Mouse (Mus musculus): ENCODE data around the gene Atg10. TPM values are rescaled to one million over a fixed set of nuclear protein-coding genes. Genes with fewer than 3 reads are reported as not detected.

Gene Atg10
- polyA plus RNA-seq, 1 experiment from 2014 or later: 7.9 TPM

GRCm38 (mm10) chr13:91221696-91222095, 2.1 kb downstream of the Atg10 start:
- Histone ChIP-seq H3K4me2 (no peak overlapping the region), H3K36me3 (ENCODE audit: control insufficient read depth, insufficient read depth, low read length) (no peaks in the 10 kb centered on the region), H3K4me3 (ENCODE audit: low read depth, low read length) (no peak overlapping the region), H3K27me3 (replicated peaks; ENCODE audit: control insufficient read depth, insufficient read depth, low read length) (no peaks in the 10 kb centered on the region), H3K27ac (ENCODE audit: low read depth, low read length) (no peak overlapping the region), H3K4me1 (replicated peaks; ENCODE audit: control insufficient read depth, insufficient read depth, low read length) (peaks cover 6% of the 10 kb centered on the region), H3K9me3 (ENCODE audit: control insufficient read depth, low read length) (no peaks in the 10 kb centered on the region), H3K9ac (ENCODE audit: low read depth, low read length) (no peak overlapping the region)
- DNase-seq (ENCODE audit: low spot score): no peak
- WGBS: 68% methylated on average over 4 of the region's 4 CpGs
- ATAC-seq (replicated peaks; ENCODE audit: low FRiP score): no peak

DNA sequence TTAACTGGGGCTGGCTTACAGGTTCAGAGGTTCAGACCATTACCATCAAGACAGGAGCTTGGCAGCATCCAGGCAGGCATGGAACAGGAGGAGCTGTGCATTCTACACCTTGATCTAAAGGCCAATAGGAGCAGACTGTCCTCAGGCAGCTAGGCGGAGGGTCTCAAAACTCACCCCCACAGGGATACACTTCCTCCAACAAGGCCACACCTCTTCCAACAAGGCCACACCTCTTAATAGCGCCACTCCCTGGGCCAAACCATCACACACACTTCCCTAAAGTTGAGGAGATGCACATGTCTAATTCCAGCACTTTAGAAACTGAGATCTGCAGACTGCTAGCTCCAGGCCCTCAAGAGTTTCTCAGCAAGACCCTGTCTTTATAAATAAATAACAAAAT, 6.1 kb downstream of the Atg10 start:
- WGBS: 74% methylated on average over 2 of the region's 2 CpGs
- Histone ChIP-seq H3K9me3 (ENCODE audit: control insufficient read depth, low read length) (no peaks in the 10 kb centered on the region), H3K9ac (ENCODE audit: low read depth, low read length) (no peak overlapping the region), H3K36me3 (ENCODE audit: control insufficient read depth, insufficient read depth, low read length) (no peaks in the 10 kb centered on the region), H3K4me2 (no peak overlapping the region), H3K27me3 (replicated peaks; ENCODE audit: control insufficient read depth, insufficient read depth, low read length) (no peaks in the 10 kb centered on the region), H3K4me1 (replicated peaks; ENCODE audit: control insufficient read depth, insufficient read depth, low read length) (no peaks in the 10 kb centered on the region; the same call in 1 of the 2 replicates), H3K4me3 (ENCODE audit: low read depth, low read length) (no peak overlapping the region), H3K27ac (ENCODE audit: low read depth, low read length) (no peak overlapping the region)
- no peak for DNase-seq (ENCODE audit: low spot score)
- ATAC-seq (replicated peaks; ENCODE audit: low FRiP score): no peak

- Histone ChIP-seq H3K4me3 (ENCODE audit: low read depth, low read length) (no peak overlapping the region), H3K27me3 (replicated peaks; ENCODE audit: control insufficient read depth, insufficient read depth, low read length) (no peaks in the 10 kb centered on the region), H3K9me3 (ENCODE audit: control insufficient read depth, low read length) (no peaks in the 10 kb centered on the region), H3K36me3 (ENCODE audit: control insufficient read depth, insufficient read depth, low read length) (no peaks in the 10 kb centered on the region), H3K9ac (ENCODE audit: low read depth, low read length) (no peak overlapping the region), H3K4me1 (replicated peaks; ENCODE audit: control insufficient read depth, insufficient read depth, low read length) (no peaks in the 10 kb centered on the region), H3K27ac (ENCODE audit: low read depth, low read length) (no peak overlapping the region), H3K4me2 (no peak overlapping the region)
- no peak for ATAC-seq (replicated peaks; ENCODE audit: low FRiP score)
- 41% methylated on average over 3 of the region's 3 CpGs for WGBS
- DNase-seq (ENCODE audit: low spot score): no peak
Measured at GRCm38 (mm10) chr13:91216656-91217205, 7.0 kb downstream of the Atg10 start.

DNA sequence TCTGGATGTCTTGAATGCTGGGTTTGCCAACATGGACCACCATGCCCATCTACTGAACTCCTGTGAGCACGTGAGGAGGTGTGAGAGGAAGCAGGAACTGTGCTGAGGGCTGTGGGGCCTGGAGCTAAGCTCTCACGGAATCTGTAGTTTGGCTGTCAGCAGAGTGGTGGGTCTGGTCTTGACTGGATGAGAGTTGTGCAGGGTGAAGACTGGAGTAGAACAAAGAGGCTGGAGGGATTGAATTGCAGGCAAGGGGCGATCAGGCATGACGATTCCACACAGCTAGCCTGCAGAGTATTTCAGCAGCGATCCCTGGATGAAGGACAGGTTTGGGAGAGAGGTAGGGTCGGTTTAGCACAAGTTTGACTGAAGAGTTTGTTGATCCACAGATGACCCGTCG, 10.8 kb downstream of the Atg10 start:
- Histone ChIP-seq H3K9ac (ENCODE audit: low read depth, low read length) (no peak overlapping the region), H3K27ac (ENCODE audit: low read depth, low read length) (no peak overlapping the region)
- no peak for ATAC-seq (replicated peaks; ENCODE audit: low FRiP score)

GRCm38 (mm10) chr13:91206237-91206636, 17.5 kb downstream of the Atg10 start:
- Histone ChIP-seq H3K4me3 (ENCODE audit: low read depth, low read length) (no peak overlapping the region), H3K27ac (ENCODE audit: low read depth, low read length) (no peak overlapping the region), H3K27me3 (replicated peaks; ENCODE audit: control insufficient read depth, insufficient read depth, low read length) (no peaks in the 10 kb centered on the region), H3K9me3 (ENCODE audit: control insufficient read depth, low read length) (no peaks in the 10 kb centered on the region), H3K9ac (ENCODE audit: low read depth, low read length) (no peak overlapping the region), H3K4me2 (no peak overlapping the region), H3K36me3 (ENCODE audit: control insufficient read depth, insufficient read depth, low read length) (no peaks in the 10 kb centered on the region), H3K4me1 (replicated peaks; ENCODE audit: control insufficient read depth, insufficient read depth, low read length) (no peaks in the 10 kb centered on the region)
- no peak for DNase-seq (ENCODE audit: low spot score)
- WGBS: 81% methylated on average over 5 of the region's 5 CpGs
- no peak for ATAC-seq (replicated peaks; ENCODE audit: low FRiP score)

More for the DNA sequence above, 10.8 kb downstream of the Atg10 start:
- Histone ChIP-seq H3K4me1 (replicated peaks; ENCODE audit: control insufficient read depth, insufficient read depth, low read length) (no peaks in the 10 kb centered on the region), H3K27me3 (replicated peaks; ENCODE audit: control insufficient read depth, insufficient read depth, low read length) (no peaks in the 10 kb centered on the region), H3K4me3 (ENCODE audit: low read depth, low read length) (no peak overlapping the region), H3K9me3 (ENCODE audit: control insufficient read depth, low read length) (no peaks in the 10 kb centered on the region), H3K36me3 (ENCODE audit: control insufficient read depth, insufficient read depth, low read length) (no peaks in the 10 kb centered on the region), H3K4me2 (no peak overlapping the region)
- DNase-seq (ENCODE audit: low spot score): no peak
- 89% methylated on average over 8 of the region's 8 CpGs for WGBS

DNA sequence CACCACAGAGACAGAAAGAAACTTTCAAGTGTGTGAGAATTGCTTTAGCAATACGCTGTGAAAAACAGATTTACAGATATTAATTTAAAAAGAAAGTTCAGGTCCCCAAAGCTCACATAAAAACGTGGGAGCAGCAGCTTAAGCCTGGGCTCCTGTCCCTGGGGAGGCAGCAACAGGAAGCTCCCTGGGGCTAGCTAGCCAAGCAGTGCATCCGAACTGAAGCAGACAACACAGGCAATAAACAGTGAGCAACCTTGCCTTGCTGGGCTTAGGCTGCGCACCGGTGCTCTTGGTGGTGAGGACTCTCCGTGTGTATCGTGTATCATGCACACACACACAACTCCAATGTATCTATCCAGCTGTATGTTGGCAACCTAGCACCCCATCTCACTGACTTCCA, 21.2 kb downstream of the Atg10 start:
- H3K4me2 ChIP-seq: no peak overlapping the region
- no peaks in the 10 kb centered on the region for H3K9me3 ChIP-seq (ENCODE audit: control insufficient read depth, low read length)
- H3K36me3 ChIP-seq (ENCODE audit: control insufficient read depth, insufficient read depth, low read length): no peaks in the 10 kb centered on the region
- H3K9ac ChIP-seq (ENCODE audit: low read depth, low read length): no peak overlapping the region
- H3K4me1 ChIP-seq (replicated peaks; ENCODE audit: control insufficient read depth, insufficient read depth, low read length): no peaks in the 10 kb centered on the region
- WGBS: 72% methylated on average over 7 of the region's 7 CpGs
- no peak for ATAC-seq (replicated peaks; ENCODE audit: low FRiP score)
- H3K4me3 ChIP-seq (ENCODE audit: low read depth, low read length): no peak overlapping the region
- no peaks in the 10 kb centered on the region for H3K27me3 ChIP-seq (replicated peaks; ENCODE audit: control insufficient read depth, insufficient read depth, low read length)
- DNase-seq (ENCODE audit: low spot score): no peak
- no peak overlapping the region for H3K27ac ChIP-seq (ENCODE audit: low read depth, low read length)

- Histone ChIP-seq H3K36me3 (ENCODE audit: control insufficient read depth, insufficient read depth, low read length) (no peaks in the 10 kb centered on the region), H3K4me3 (ENCODE audit: low read depth, low read length) (no peak overlapping the region), H3K4me2 (no peak overlapping the region), H3K9ac (ENCODE audit: low read depth, low read length) (no peak overlapping the region), H3K9me3 (ENCODE audit: control insufficient read depth, low read length) (no peaks in the 10 kb centered on the region), H3K4me1 (replicated peaks; ENCODE audit: control insufficient read depth, insufficient read depth, low read length) (peaks cover 7% of the 10 kb centered on the region; the same call in 1 of the 2 replicates), H3K27me3 (replicated peaks; ENCODE audit: control insufficient read depth, insufficient read depth, low read length) (no peaks in the 10 kb centered on the region), H3K27ac (ENCODE audit: low read depth, low read length) (no peak overlapping the region)
- 83% methylated on average over 13 of the region's 13 CpGs for WGBS
- ATAC-seq (replicated peaks; ENCODE audit: low FRiP score) (no peak), DNase-seq (ENCODE audit: low spot score) (no peak)
Measured at GRCm38 (mm10) chr13:91187378-91188234, 36.2 kb downstream of the Atg10 start.

DNA sequence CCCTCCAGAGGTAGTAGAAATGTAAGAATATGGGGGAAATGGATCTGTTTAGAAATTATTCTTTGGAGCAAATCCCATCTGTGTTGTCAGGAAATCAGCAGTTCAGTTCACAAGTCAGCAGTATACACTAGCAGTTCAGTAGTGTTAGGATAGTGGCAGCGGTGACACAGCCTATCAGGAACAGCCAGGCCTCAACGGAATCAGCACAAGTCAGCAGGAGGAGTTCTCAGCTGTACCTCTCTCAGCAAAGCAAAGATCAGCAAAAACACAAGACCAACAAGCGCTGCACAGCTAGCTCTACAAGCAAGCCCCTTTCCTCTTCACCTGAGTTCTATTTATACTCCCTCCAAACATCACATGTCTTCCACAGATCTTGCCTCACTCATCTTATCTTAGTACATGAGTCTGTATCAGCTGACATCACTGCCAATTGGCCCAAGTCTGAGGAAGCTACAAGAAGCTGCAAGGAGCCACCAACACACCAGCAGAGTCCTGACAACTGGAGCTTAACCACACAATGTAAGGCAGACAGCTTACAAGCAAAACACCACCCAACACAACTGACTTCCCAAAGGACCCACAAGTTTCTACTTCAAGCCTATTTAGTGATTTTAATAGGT, 38.4 kb downstream of the Atg10 start:
- no peaks in the 10 kb centered on the region for H3K36me3 ChIP-seq (ENCODE audit: control insufficient read depth, insufficient read depth, low read length)
- no peak overlapping the region for H3K4me2 ChIP-seq
- H3K27ac ChIP-seq (ENCODE audit: low read depth, low read length): no peak overlapping the region
- no peaks in the 10 kb centered on the region for H3K9me3 ChIP-seq (ENCODE audit: control insufficient read depth, low read length)
- peaks cover 7% of the 10 kb centered on the region; the same call in 1 of the 2 replicates for H3K4me1 ChIP-seq (replicated peaks; ENCODE audit: control insufficient read depth, insufficient read depth, low read length)
- 69% methylated on average over 3 of the region's 3 CpGs for WGBS
- H3K9ac ChIP-seq (ENCODE audit: low read depth, low read length): no peak overlapping the region
- H3K4me3 ChIP-seq (ENCODE audit: low read depth, low read length): no peak overlapping the region
- no peaks in the 10 kb centered on the region for H3K27me3 ChIP-seq (replicated peaks; ENCODE audit: control insufficient read depth, insufficient read depth, low read length)
- ATAC-seq (replicated peaks; ENCODE audit: low FRiP score) (peak; percentile 81), DNase-seq (ENCODE audit: low spot score) (no peak)
